Mouse (Mus musculus) central nervous system, embryonic 18 days (tissue): Measurements from ENCODE around the gene Tmem89. TPM values are rescaled to one million over a fixed set of nuclear protein-coding genes. Genes with fewer than 3 reads are reported as not detected.

ENCODE experiments used
- polyA plus RNA-seq: library from polyadenylated mRNA; depleted of rRNA; stranded (reverse); fragments of >200 nt; gene quantifications from 2 replicates; pipeline ENCODE4 v1.2.3, GENCODE M21; 2012; rRNA removed

The Tmem89 gene
- polyA plus RNA-seq = 0.43 and 0.45 TPM in 2 replicates

GRCm38 (mm10) chr9:108914491-108914890, at the start of gene Tmem89:
Gene Tmem89, plus strand, starts transcription at chr9:108914619.

GRCm38 (mm10) chr9:108936418-108937364, 22.3 kb downstream of the Tmem89 start, which contains the start of gene Uqcrc1:
Gene Uqcrc1, plus strand, starts transcription at chr9:108936633.

GRCm38 (mm10) chr9:108953081-108953636, 38.7 kb downstream of the Tmem89 start, which contains the start of gene Col7a1:
Gene Col7a1, plus strand, starts transcription at chr9:108953586.

Other genes with a start within 250 kb of the Tmem89 start
- 35.0 and 38.6 TPM in 2 replicates for gene Prkar2a, start 225.3 kb upstream of the Tmem89 start, polyA plus RNA-seq
- gene Ip6k2, start 130.8 kb upstream of the Tmem89 start, polyA plus RNA-seq = 376 and 384 TPM in 2 replicates
- 34.3 and 35.4 TPM in 2 replicates for gene Nckipsd, start 106.3 kb upstream of the Tmem89 start, polyA plus RNA-seq
- gene Celsr3, start 88.3 kb upstream of the Tmem89 start, polyA plus RNA-seq = 82.0 and 92.6 TPM in 2 replicates
- gene Slc26a6, start 61.3 kb upstream of the Tmem89 start, polyA plus RNA-seq = 22.6 and 24.0 TPM in 2 replicates
- 354 and 371 TPM in 2 replicates for gene Uqcrc1, start 22.0 kb downstream of the Tmem89 start, polyA plus RNA-seq
- 4.7 and 4.9 TPM in 2 replicates for gene Col7a1, start 39.0 kb downstream of the Tmem89 start, polyA plus RNA-seq
- gene Ucn2, start 71.4 kb downstream of the Tmem89 start, polyA plus RNA-seq = 0.25 and 0.28 TPM in 2 replicates
- gene Pfkfb4, start 77.2 kb downstream of the Tmem89 start, polyA plus RNA-seq = 35.4 and 39.6 TPM in 2 replicates
- gene Shisa5, start 123.9 kb downstream of the Tmem89 start, polyA plus RNA-seq = 58.5 and 82.4 TPM in 2 replicates
- gene Trex1, start 145.1 kb downstream of the Tmem89 start, polyA plus RNA-seq = 34.6 and 40.3 TPM in 2 replicates
- 38.5 and 43.7 TPM in 2 replicates for gene Atrip, start 159.5 kb downstream of the Tmem89 start, polyA plus RNA-seq
- 9.2 and 10.1 TPM in 2 replicates for gene Ccdc51, start 167.9 kb downstream of the Tmem89 start, polyA plus RNA-seq
- 244 and 257 TPM in 2 replicates for gene Tma7, start 168.0 kb downstream of the Tmem89 start, polyA plus RNA-seq
- 39.4 and 42.9 TPM in 2 replicates for gene Plxnb1, start 180.8 kb downstream of the Tmem89 start, polyA plus RNA-seq
- not detected in 2 replicates for gene Fbxw21, start 247.4 kb downstream of the Tmem89 start, polyA plus RNA-seq